Mouse (Mus musculus): Measurements from ENCODE around the gene Syn3.

The Syn3 gene

GRCm38 (mm10) chr10:86194722-86195121, 304.0 kb downstream of the Syn3 start:
- DNase-seq = no peak

- DNase-seq = peak; percentile 6
Observed at GRCm38 (mm10) chr10:86193863-86194434, 304.7 kb downstream of the Syn3 start.

- no peak for DNase-seq
Observed at GRCm38 (mm10) chr10:86188614-86189013, 310.1 kb downstream of the Syn3 start.

GRCm38 (mm10) chr10:86187881-86188280, 310.8 kb downstream of the Syn3 start:
- DNase-seq = no peak

- DNase-seq = no peak
Observed at GRCm38 (mm10) chr10:86183148-86183885, 315.4 kb downstream of the Syn3 start.

GRCm38 (mm10) chr10:86182183-86182805, 316.4 kb downstream of the Syn3 start:
- DNase-seq = peak; percentile 35

GRCm38 (mm10) chr10:86176411-86176810, 322.3 kb downstream of the Syn3 start:
- no peak for DNase-seq

- no peak for DNase-seq
Observed at GRCm38 (mm10) chr10:86174017-86174416, 324.7 kb downstream of the Syn3 start.

GRCm38 (mm10) chr10:86173284-86173683, 325.4 kb downstream of the Syn3 start:
- DNase-seq = no peak

GRCm38 (mm10) chr10:86171246-86171645, 327.4 kb downstream of the Syn3 start:
- no peak for DNase-seq

- DNase-seq = no peak
Observed at GRCm38 (mm10) chr10:86168084-86168483, 330.6 kb downstream of the Syn3 start.

GRCm38 (mm10) chr10:86166854-86167268, 331.8 kb downstream of the Syn3 start:
- peak; percentile 2 for DNase-seq

GRCm38 (mm10) chr10:86164098-86164497, 334.6 kb downstream of the Syn3 start:
- DNase-seq = no peak

- no peak for DNase-seq
Observed at GRCm38 (mm10) chr10:86161783-86162271, 336.9 kb downstream of the Syn3 start.

- no peak for DNase-seq
Observed at GRCm38 (mm10) chr10:86158198-86158899, 340.3 kb downstream of the Syn3 start.

GRCm38 (mm10) chr10:86155344-86155743, 343.4 kb downstream of the Syn3 start:
- no peak for DNase-seq

- DNase-seq = no peak
Observed at GRCm38 (mm10) chr10:86153221-86153620, 345.5 kb downstream of the Syn3 start.

- DNase-seq = no peak
Observed at GRCm38 (mm10) chr10:86151357-86151756, 347.3 kb downstream of the Syn3 start.

- DNase-seq = no peak
Observed at GRCm38 (mm10) chr10:86150076-86150475, 348.6 kb downstream of the Syn3 start.

GRCm38 (mm10) chr10:86149029-86149818, 349.5 kb downstream of the Syn3 start:
- DNase-seq = no peak

- DNase-seq = no peak
Observed at GRCm38 (mm10) chr10:86139061-86139681, 359.5 kb downstream of the Syn3 start.

GRCm38 (mm10) chr10:86137589-86138173, 361.0 kb downstream of the Syn3 start:
- no peak for DNase-seq

All from cerebellum, adult 11-12 months (tissue).